Mouse (Mus musculus) neural tube, embryonic 14.5 days (tissue): ENCODE measurements at regions not wholly inside any gene's neighbourhood (a gene's known extent, or its start where the extent isn't known, plus 50 kb on each side); places are given as distances from the start of the nearest gene placed in this dataset. TPM values are rescaled to one million over a fixed set of nuclear protein-coding genes. Genes with fewer than 3 reads are reported as not detected.

Experiments
- ATAC-seq: fragments of 200-750 bp; cut with Nextera tagmentation; 2 replicates; pipeline ENCODE4 v1.8.0; 2017; ENCODE audit warnings: low read depth, mild to moderate bottlenecking, moderate TSS enrichment, moderate library complexity
- H3K27ac ChIP-seq: fragments of 300-500 bp; sonication (generic); 2 replicates; pipeline ENCODE4 v1.5.1; 2014; ENCODE audit warnings: low read depth, mild to moderate bottlenecking, control low read depth, low read length, moderate library complexity, mixed read lengths
- H3K27me3 ChIP-seq: fragments of 300-500 bp; sonication (generic); 2 replicates; pipeline ENCODE4 v1.6.1; 2014; ENCODE audit warnings: low read length; ENCODE audit not compliant: control insufficient read depth, insufficient read depth
- H3K36me3 ChIP-seq: fragments of 300-500 bp; sonication (generic); 2 replicates; pipeline ENCODE4 v1.6.1; 2014; ENCODE audit warnings: low read length, mixed read lengths; ENCODE audit not compliant: control insufficient read depth, insufficient read depth
- H3K4me1 ChIP-seq: fragments of 300-500 bp; sonication (generic); 2 replicates; pipeline ENCODE4 v1.6.1; 2014; ENCODE audit warnings: low read length; ENCODE audit not compliant: control insufficient read depth, insufficient read depth
- H3K4me2 ChIP-seq: fragments of 300-500 bp; sonication (generic); 2 replicates; pipeline ENCODE4 v1.6.1; 2014; ENCODE audit warnings: mild to moderate bottlenecking, low read depth, low read length, control low read depth
- H3K4me3 ChIP-seq: fragments of 300-500 bp; sonication (generic); 2 replicates; pipeline ENCODE4 v1.5.1; 2014; ENCODE audit warnings: low read depth, low read length, control low read depth, mixed read lengths
- H3K9ac ChIP-seq: fragments of 300-500 bp; sonication (generic); replicated peaks from 2 replicates; pipeline ENCODE4 v1.6.1; 2014; ENCODE audit warnings: low read depth, mild to moderate bottlenecking, control low read depth, low read length, mixed read lengths
- H3K9me3 ChIP-seq: fragments of 300-500 bp; sonication (generic); 2 replicates; pipeline ENCODE4 v1.6.1; 2016; ENCODE audit warnings: low read length; ENCODE audit not compliant: control insufficient read depth
- WGBS: fragments of 180-500 bp; shearing (Covaris S2); extraction: QIAGEN DNeasy Blood & Tissue Kit; methylation state at CpG from one replicate; pipeline ENCODE4 v1.1.7; 2014; 5-methylcytosine and 5-hydroxymethylcytosine counted together
- microRNA-seq: library from miRNA; unstranded; fragments of <30 nt; microRNA quantifications from one replicate; pipeline ENCODE4, GENCODE M21; 2016

DNA sequence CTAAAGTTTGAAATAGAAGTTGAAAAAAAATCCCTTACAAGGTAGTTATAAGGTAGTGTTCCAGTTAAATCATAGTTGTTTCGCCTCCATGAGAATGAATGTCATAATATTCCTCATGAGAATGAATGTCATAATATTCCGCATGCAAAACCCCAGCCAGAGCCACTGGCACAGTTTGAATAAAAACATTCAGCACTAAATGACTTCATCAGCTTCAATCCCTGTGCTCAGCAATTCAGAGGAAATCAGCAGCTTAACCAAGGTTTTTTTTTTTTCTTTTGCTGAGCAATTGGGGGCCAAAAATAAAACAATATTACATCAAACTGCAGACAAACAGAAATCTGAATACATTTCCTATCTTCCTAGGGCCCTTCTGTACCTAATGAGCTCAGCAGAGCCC, 102.7 kb upstream of the Slc24a2 start:
- H3K4me2 ChIP-seq = no peak overlapping the region
- no peak overlapping the region for H3K4me3 ChIP-seq
- H3K9me3 ChIP-seq = no peaks in the 10 kb centered on the region
- no peaks in the 10 kb centered on the region for H3K27me3 ChIP-seq
- H3K4me1 ChIP-seq = peaks cover 7% of the 10 kb centered on the region
- no peak overlapping the region for H3K27ac ChIP-seq
- WGBS = 52% methylated on average over 2 of the region's 2 CpGs
- no peak overlapping the region for H3K9ac ChIP-seq
- no peaks in the 10 kb centered on the region for H3K36me3 ChIP-seq
- ATAC-seq = no peak

DNA sequence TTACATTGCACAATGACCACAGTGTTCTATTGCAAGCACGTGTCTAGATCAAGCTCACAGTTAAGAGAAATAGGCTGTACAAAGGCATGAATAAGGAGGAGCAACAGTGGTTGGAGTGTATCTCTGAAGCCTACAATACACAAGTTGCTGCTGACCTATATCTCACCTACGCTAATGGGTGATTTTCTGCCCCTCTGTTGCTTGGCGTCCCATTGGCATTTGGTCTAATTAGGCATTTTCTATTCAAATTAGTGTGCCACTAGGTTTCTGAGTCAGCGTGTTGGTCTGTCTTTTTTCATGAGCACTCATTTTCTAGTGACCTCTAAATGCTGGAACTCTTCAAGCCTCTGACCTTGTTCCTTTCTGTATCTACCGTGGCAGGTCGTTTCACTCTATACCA, 98.9 kb upstream of the Slc24a2 start:
- 64% methylated on average over 6 of the region's 6 CpGs for WGBS
- H3K4me2 ChIP-seq = no peak overlapping the region

DNA sequence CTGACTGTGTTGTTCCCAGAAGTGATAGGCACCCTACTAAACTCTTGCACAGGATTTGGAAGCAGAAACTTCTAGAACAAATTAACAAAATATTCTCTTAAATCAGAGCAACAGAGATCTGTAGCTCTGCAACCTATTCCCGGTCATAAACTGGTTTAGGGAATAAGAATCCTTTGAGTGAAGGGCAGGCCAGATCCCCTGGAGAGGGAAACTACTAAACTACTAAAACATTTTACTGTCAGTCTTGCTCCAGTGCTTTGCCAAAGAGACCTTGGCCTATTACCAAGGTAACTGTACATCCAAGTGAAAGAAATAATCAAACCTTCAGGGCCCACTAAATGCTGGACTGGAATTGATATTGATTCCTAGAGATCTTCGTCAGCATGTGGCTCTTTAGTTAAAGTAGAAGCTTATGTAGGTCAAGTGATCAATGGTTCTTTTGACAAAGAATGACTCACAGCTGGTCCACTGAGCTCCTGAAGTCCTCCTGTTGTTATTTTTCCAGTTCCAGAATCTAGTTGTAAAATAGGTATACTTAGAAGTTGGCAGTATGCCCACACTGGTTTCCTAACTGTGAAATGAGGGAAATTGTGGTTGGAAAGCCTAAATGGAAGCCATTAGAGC, 91.6 kb upstream of the Slc24a2 start:
- H3K4me1 ChIP-seq = no peaks in the 10 kb centered on the region
- no peak overlapping the region for H3K9ac ChIP-seq
- no peaks in the 10 kb centered on the region for H3K9me3 ChIP-seq
- H3K27ac ChIP-seq = no peak overlapping the region
- H3K27me3 ChIP-seq = no peaks in the 10 kb centered on the region
- no peak overlapping the region for H3K4me3 ChIP-seq
- WGBS = 73% methylated on average over 2 of the region's 2 CpGs
- no peaks in the 10 kb centered on the region for H3K36me3 ChIP-seq
- H3K4me2 ChIP-seq = no peak overlapping the region
- ATAC-seq = no peak

More for the DNA sequence above, 98.9 kb upstream of the Slc24a2 start:
- no peaks in the 10 kb centered on the region for H3K9me3 ChIP-seq
- no peak for ATAC-seq
- no peak overlapping the region for H3K4me3 ChIP-seq
- no peak overlapping the region for H3K9ac ChIP-seq
- H3K36me3 ChIP-seq = no peaks in the 10 kb centered on the region
- no peaks in the 10 kb centered on the region for H3K27me3 ChIP-seq
- no peak overlapping the region for H3K27ac ChIP-seq
- H3K4me1 ChIP-seq = peaks cover 7% of the 10 kb centered on the region

DNA sequence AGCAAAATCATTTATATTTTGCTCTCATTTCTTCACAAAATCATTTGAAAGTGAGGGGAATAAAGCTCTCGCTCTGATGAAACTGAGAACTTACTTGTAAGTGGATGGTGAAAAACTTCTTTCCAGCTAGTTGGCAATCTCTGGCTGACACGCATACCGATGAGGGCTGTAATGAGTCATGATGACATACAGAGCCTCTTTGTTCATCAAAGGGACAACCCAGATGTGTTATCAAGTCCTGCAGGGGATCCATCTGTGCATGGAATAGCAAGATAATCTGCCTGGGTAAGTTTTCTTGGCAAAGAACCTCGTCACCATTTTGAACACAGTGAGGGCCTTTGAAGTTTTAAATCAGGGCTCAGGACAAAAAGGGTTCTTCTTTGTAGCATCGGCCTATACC, 67.9 kb upstream of the Slc24a2 start:
- Histone ChIP-seq H3K4me2 (no peak overlapping the region), H3K4me3 (no peak overlapping the region), H3K27ac (no peak overlapping the region), H3K9ac (no peak overlapping the region), H3K27me3 (no peaks in the 10 kb centered on the region), H3K4me1 (no peaks in the 10 kb centered on the region), H3K9me3 (no peaks in the 10 kb centered on the region), H3K36me3 (no peaks in the 10 kb centered on the region)
- 64% methylated on average over 5 of the region's 5 CpGs for WGBS
- no peak for ATAC-seq

DNA sequence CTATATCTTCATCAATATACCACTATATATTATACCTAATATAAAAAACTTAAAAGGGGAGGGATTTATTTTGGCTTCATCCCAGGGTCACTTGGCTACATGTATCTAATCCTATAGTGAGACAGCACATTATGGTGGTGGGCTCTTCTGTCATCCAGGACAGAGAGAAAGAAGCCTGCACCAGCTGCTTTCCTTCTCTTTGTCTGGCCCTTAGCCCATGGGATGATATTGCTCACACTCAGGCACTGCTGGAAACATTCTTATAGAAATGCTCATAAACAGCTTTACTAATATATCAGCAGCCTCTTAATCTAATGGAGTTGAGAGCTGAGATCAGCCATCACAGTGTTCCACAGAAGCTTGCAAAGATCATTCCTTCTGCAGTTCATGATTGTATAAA, 64.3 kb upstream of the Slc24a2 start:
- H3K4me3 ChIP-seq = no peak overlapping the region
- H3K9me3 ChIP-seq = no peaks in the 10 kb centered on the region
- no peak for ATAC-seq
- H3K4me2 ChIP-seq = no peak overlapping the region
- no peaks in the 10 kb centered on the region for H3K36me3 ChIP-seq
- H3K27me3 ChIP-seq = no peaks in the 10 kb centered on the region
- H3K4me1 ChIP-seq = no peaks in the 10 kb centered on the region
- no peak overlapping the region for H3K27ac ChIP-seq
- no peak overlapping the region for H3K9ac ChIP-seq

Small RNA genes in the stretch of these regions (microRNA-seq; reads per million reads assigned to microRNA genes)
- not detected for gene Gm23154
